Mouse (Mus musculus) forebrain, embryonic 10.5 days (tissue): ENCODE measurements around the gene Rasgrp2. TPM values are rescaled to one million over a fixed set of nuclear protein-coding genes. Genes with fewer than 3 reads are reported as not detected.
A peak's percentile ranks its signal among the peaks of the same experiment; 100 is the strongest.

Experiments used
- DNase-seq: peaks from one replicate; pipeline ENCODE4 v3.0.0-alpha.2; 2017; ENCODE audit warnings: low spot score; ENCODE audit errors: extremely low spot score
- H3K27ac ChIP-seq: fragments of 300-500 bp; sonication (generic); 2 replicates; pipeline ENCODE4 v1.5.1; 2016; ENCODE audit warnings: mild to moderate bottlenecking
- H3K27me3 ChIP-seq: fragments of 300-500 bp; sonication (generic); 2 replicates; pipeline ENCODE4 v1.6.1; 2016; ENCODE audit warnings: mild to moderate bottlenecking; ENCODE audit not compliant: poor library complexity, severe bottlenecking
- H3K36me3 ChIP-seq: fragments of 300-500 bp; sonication (generic); replicated peaks from 2 replicates; pipeline ENCODE4 v1.6.1; 2016; ENCODE audit warnings: mild to moderate bottlenecking, moderate library complexity
- H3K4me1 ChIP-seq: fragments of 300-500 bp; sonication (generic); 2 replicates; pipeline ENCODE4 v1.6.1; 2016
- H3K4me3 ChIP-seq: fragments of 300-500 bp; sonication (generic); 2 replicates; pipeline ENCODE4 v1.5.1; 2016; ENCODE audit warnings: mild to moderate bottlenecking, moderate library complexity
- H3K9me3 ChIP-seq: fragments of 300-500 bp; sonication (generic); 2 replicates; pipeline ENCODE4 v1.6.1; 2016; ENCODE audit warnings: mild to moderate bottlenecking, moderate library complexity
- WGBS: fragments of 180-500 bp; shearing (Covaris S2); methylation state at CpG from one replicate; pipeline ENCODE4 v1.1.7; 2016; 5-methylcytosine and 5-hydroxymethylcytosine counted together
- polyA plus RNA-seq: library from polyadenylated mRNA; unstranded; fragments of >200 nt; fragmentation: Nextera tagmentation; extraction: Ambion mirVana; gene quantifications from 2 replicates; pipeline ENCODE4 v1.2.1, GENCODE M21; 2016

Gene Rasgrp2
- 15.6 and 17.0 TPM in 2 replicates for polyA plus RNA-seq

DNA sequence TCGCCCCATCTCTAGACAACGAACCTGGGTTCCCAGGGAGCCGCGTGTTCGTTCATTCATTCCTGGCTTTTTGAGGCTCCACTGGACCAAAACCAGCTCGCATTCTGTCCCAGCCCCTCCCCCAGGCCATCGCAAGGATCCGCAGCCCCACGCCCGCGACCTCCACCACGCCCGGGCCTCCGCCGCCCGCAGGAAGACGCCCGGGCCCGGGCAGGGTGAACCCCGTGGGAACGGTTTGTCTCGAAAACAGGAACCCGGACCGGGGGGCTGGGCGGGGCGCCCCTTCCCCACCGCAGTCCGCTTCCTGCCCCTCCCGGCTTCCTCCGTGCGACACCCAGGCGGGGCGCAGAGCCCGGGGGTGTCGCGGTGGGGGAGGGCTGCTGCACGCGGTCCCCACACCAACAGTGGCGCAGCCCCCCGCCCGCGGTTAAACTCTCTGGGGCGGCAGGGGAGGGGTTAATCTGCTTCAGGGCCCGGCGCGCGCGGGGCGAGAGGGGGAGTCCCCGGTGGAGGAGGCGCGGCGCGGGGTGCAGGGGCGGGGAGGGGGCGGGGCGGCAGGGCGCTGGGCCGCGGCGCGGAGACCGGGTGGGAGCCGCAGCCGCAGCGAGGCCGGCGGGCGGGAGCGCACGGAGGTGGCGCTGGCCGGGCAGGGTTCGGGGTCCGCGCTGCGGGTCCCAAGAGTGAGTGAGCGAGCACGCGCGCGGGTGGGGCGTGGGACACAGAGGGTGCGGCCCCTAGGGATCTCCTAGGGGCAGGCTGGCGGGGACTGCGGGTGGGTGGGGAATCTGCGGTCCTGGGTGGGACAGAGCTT, at the start of gene Rasgrp2:
Gene Rasgrp2, plus strand, starts transcription at position 56 of the 811 bp plus-strand sequence.
- H3K9me3 ChIP-seq = no peaks in the 10 kb centered on the region
- WGBS = under 1% methylated on average over 77 of the region's 87 CpGs
- no peak for DNase-seq
- peak within 1 kb of the TSS; percentile 88 for H3K27ac ChIP-seq
- H3K4me1 ChIP-seq = peaks cover 63% of the 10 kb centered on the region
- H3K36me3 ChIP-seq = no peaks in the 10 kb centered on the region
- peak within 1 kb of the TSS; percentile 82 for H3K4me3 ChIP-seq
- peaks cover 73% of the 10 kb centered on the region for H3K27me3 ChIP-seq

- peak overlapping the region; percentile 25; the same call in 1 of the 2 replicates for H3K27ac ChIP-seq
- H3K4me1 ChIP-seq = peaks cover 21% of the 10 kb centered on the region
- H3K36me3 ChIP-seq = peaks cover 58% of the 10 kb centered on the region
- WGBS = 70% methylated on average over 14 of the region's 14 CpGs
- no peaks in the 10 kb centered on the region for H3K9me3 ChIP-seq
- H3K4me3 ChIP-seq = no peak overlapping the region
- H3K27me3 ChIP-seq = no peaks in the 10 kb centered on the region
- no peak for DNase-seq
Observed at GRCm38 (mm10) chr19:6351431-6352106, 47.6 kb upstream of the Rasgrp2 start.

GRCm38 (mm10) chr19:6352107-6352505, 47.0 kb upstream of the Rasgrp2 start:
- 86% methylated on average over 2 of the region's 2 CpGs for WGBS
- Histone ChIP-seq H3K27ac (no peak overlapping the region), H3K4me1 (peaks cover 21% of the 10 kb centered on the region), H3K27me3 (no peaks in the 10 kb centered on the region), H3K9me3 (no peaks in the 10 kb centered on the region), H3K4me3 (no peak overlapping the region), H3K36me3 (peaks cover 53% of the 10 kb centered on the region)
- no peak for DNase-seq

DNA sequence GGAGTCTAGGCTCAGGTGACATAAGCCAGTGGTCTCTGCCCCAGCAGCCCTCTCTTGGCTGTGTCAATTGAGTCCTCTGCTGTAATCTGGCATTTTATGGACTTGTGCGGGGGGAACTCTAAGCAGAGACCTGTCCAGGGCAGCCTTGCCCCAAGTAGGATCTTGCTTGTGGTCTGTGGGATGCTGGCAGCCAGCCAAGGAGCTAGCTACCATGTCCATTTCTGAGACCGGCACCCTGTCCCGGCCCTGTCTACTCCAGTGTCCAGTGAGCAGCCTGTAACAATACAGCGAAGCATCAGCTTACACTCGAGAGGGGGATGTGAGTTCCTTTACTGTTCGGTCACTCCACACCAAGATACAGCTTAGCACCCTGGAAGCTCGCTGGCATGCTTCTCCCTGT, 45.1 kb upstream of the Rasgrp2 start:
- H3K27ac ChIP-seq = no peak overlapping the region
- 89% methylated on average over 7 of the region's 7 CpGs for WGBS

DNA sequence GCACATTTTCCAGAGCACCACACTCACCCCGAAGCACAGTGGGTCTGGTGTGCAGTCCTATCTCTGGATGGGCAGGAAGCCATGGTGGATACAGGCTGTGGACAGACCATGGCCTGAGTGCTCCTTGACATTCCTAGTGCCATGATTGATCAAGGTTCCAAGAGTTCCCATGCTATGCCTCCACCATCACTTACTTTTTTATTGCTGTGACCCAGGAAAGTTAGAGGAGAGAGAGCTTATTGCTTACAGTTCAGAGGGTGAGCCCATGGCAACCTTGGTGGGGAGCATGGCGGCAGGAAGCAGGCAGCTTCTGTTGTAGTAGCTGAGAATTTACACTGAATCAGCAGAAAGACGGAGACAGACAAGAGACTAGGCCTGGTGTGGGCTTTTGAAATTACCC, 37.8 kb upstream of the Rasgrp2 start:
- no peaks in the 10 kb centered on the region for H3K27me3 ChIP-seq
- peaks cover 20% of the 10 kb centered on the region for H3K36me3 ChIP-seq
- H3K27ac ChIP-seq = no peak overlapping the region
- H3K4me3 ChIP-seq = no peak overlapping the region
- no peaks in the 10 kb centered on the region for H3K9me3 ChIP-seq
- no peak for DNase-seq
- WGBS = 86% methylated on average over 3 of the region's 3 CpGs
- H3K4me1 ChIP-seq = peaks cover 23% of the 10 kb centered on the region

More for the DNA sequence above, 45.1 kb upstream of the Rasgrp2 start:
- Histone ChIP-seq H3K9me3 (no peaks in the 10 kb centered on the region), H3K4me3 (no peak overlapping the region), H3K36me3 (peaks cover 38% of the 10 kb centered on the region), H3K4me1 (peaks cover 14% of the 10 kb centered on the region), H3K27me3 (no peaks in the 10 kb centered on the region)
- DNase-seq = no peak

DNA sequence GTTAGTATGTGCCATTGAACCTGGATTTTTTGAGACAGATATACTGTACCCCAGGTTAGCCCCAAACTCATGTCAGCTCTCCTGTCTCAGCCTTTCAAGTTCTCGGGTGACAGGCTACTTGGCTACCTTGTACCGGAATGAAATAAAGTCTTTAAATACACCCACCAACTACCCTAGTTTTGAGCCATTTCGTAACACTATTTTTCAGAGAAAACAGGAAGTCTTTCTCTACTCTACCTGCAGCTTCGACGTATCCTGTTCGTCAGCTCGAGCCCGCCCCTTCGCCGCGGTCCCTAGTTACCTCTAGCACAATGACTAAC, 36.1 kb upstream of the Rasgrp2 start:
- H3K9me3 ChIP-seq = no peaks in the 10 kb centered on the region
- 3% methylated on average over 11 of the region's 11 CpGs for WGBS
- DNase-seq = no peak
- peak overlapping the region; percentile 100 for H3K4me3 ChIP-seq
- peaks cover 38% of the 10 kb centered on the region for H3K36me3 ChIP-seq
- H3K4me1 ChIP-seq = peaks cover 34% of the 10 kb centered on the region
- H3K27ac ChIP-seq = peak overlapping the region; percentile 100
- H3K27me3 ChIP-seq = no peaks in the 10 kb centered on the region

DNA sequence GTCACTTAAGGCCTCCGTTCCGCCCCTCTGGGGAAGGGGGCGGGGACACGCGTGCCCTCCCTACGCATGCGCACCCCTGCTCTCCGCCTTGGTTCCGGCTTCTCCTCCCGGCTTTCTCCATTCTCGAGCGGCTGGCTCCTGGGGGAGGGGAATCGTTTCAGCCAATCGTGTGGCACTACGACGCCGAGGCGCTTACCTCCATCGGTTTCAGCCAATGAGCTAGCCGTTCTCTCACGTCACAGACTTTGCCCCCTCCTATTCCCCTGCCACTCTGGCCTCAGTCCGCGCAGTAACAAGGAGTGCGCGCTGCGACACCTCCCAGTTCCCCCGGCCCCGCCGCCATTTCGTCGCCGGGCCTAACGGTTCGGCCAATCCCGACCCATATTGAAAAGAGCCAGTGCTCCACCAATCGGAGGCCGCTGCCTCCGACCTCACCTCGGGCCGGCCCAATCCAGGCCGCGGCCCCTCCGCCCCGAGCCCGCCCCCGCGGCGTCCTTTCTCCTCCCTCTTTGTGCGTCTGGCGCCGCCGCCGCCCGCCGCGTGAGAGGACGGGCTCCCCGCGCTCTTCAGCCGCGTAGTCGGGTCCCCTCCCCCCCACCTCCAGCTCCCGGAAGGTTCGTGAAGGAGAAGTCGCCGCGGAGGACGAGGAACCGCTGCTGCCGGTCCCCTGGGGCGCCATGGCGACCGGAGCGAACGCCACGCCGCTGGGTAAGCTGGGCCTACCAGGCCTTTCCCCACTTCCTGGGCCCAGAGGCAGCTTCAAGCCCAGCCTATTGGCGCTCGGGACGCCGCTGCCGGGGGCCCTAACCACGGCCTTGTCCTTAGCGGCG, 35.5 kb upstream of the Rasgrp2 start, which contains the start of gene Sf1:
Gene Sf1, plus strand, starts transcription at position 280 of the 830 bp plus-strand sequence.
- Histone ChIP-seq H3K36me3 (peaks cover 44% of the 10 kb centered on the region), H3K9me3 (no peaks in the 10 kb centered on the region), H3K27me3 (no peaks in the 10 kb centered on the region), H3K4me1 (peaks cover 34% of the 10 kb centered on the region), H3K27ac (peak within 1 kb of the TSS; percentile 100), H3K4me3 (peak within 1 kb of the TSS; percentile 100)
- DNase-seq = peak; percentile 100
- WGBS = under 1% methylated on average over 85 of the region's 85 CpGs

DNA sequence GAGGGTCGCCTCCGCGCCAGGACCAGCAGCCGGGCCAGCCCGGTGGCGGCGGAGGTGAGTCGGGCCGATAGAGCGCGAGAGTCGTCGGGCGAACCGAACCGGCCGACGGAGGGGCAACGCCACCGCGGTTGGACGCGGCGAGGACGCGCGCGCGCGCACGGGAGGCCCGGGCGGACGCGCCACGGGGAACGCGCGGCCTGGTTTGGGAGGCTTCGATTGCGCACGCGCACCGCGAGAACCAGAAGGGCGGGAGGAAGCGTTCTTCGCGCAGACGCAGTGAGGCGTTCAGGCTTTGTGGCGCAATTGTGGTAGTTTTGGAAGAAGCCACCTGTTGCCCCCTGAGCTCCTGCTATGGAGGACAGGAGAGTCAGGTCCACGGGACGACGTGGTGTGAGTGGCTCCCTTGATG, 34.8 kb upstream of the Rasgrp2 start:
- H3K4me3 ChIP-seq = peak overlapping the region; percentile 100
- H3K36me3 ChIP-seq = peaks cover 51% of the 10 kb centered on the region
- H3K4me1 ChIP-seq = peaks cover 34% of the 10 kb centered on the region
- H3K27ac ChIP-seq = peak overlapping the region; percentile 100
- under 1% methylated on average over 55 of the region's 55 CpGs for WGBS
- DNase-seq = peak; percentile 87
- no peaks in the 10 kb centered on the region for H3K9me3 ChIP-seq
- no peaks in the 10 kb centered on the region for H3K27me3 ChIP-seq

DNA sequence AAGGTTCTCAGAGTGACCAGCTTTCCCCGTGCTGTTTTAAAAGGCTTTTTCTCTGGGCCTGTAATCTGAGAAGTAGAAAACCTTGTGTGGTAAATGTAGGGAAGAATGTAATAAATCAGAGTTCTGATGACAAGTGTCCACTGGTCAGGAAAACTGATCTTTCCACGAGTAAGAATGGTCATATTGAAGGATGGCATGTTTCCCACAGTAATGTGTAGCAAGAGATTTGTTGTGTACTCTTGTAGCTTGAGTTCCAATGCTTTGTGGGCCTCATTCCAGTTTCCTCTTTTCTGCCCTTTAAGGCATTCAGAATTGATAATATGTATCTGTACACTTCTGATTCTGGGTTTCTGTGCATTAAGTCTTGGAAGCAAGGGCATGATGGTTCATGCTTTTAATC, 34.3 kb upstream of the Rasgrp2 start:
- H3K27me3 ChIP-seq = no peaks in the 10 kb centered on the region
- no peak for DNase-seq
- H3K36me3 ChIP-seq = peaks cover 56% of the 10 kb centered on the region
- peak overlapping the region; percentile 100 for H3K27ac ChIP-seq
- peaks cover 34% of the 10 kb centered on the region for H3K4me1 ChIP-seq
- peak overlapping the region; percentile 100 for H3K4me3 ChIP-seq
- H3K9me3 ChIP-seq = no peaks in the 10 kb centered on the region
- 6% methylated on average over 2 of the region's 2 CpGs for WGBS

DNA sequence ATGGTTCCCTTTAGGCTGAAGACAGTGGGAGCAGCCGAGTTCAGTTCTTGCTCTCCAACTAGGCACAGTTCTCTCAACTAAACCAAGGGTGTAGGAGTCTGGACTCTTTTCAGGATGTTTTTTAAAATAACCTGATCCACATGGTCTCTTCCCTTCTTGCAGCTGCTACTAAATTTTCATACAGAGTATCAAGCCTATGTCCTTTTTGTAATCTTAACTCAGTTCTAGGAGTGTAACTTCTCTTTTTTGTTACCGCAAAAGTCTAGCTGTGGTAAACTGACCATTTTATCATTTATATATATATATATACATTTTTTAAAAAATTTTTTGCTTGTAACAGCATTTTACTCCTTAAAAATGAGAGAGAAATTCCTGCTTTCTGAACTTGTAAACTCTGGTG, 29.0 kb upstream of the Rasgrp2 start:
- 91% methylated on average over 2 of the region's 2 CpGs for WGBS
- DNase-seq = no peak
- Histone ChIP-seq H3K36me3 (peaks cover 100% of the 10 kb centered on the region), H3K4me1 (peaks cover 29% of the 10 kb centered on the region), H3K4me3 (no peak overlapping the region), H3K27me3 (no peaks in the 10 kb centered on the region), H3K9me3 (no peaks in the 10 kb centered on the region), H3K27ac (no peak overlapping the region)

DNA sequence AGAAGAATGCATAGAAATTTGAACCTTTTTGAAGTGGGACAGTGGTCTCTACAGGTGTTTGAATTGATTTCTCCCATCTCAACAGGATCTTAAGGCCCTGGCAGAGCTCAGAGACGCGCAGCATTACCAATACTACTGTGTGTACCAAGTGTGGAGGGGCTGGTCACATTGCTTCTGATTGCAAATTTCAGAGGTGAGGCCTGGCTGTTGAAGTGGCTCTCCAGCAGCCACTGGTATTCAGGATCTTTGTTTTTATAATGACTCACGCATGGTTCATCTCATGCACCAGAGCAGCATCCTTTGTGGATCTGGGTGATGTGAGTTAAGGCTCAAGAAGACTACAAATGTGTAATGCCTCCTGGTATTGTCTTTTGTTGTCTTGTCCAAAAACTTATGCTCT, 26.7 kb upstream of the Rasgrp2 start:
- 93% methylated on average over 3 of the region's 3 CpGs for WGBS
- peaks cover 100% of the 10 kb centered on the region for H3K36me3 ChIP-seq
- H3K9me3 ChIP-seq = no peaks in the 10 kb centered on the region
- H3K4me3 ChIP-seq = no peak overlapping the region
- H3K27me3 ChIP-seq = no peaks in the 10 kb centered on the region
- no peak overlapping the region for H3K27ac ChIP-seq
- H3K4me1 ChIP-seq = peaks cover 31% of the 10 kb centered on the region
- no peak for DNase-seq

GRCm38 (mm10) chr19:6373539-6374400, 25.4 kb upstream of the Rasgrp2 start:
- Histone ChIP-seq H3K9me3 (no peaks in the 10 kb centered on the region), H3K4me3 (0 out of 2 replicates have a peak overlapping the region, but pooled peaks have one; percentile 0), H3K4me1 (peaks cover 39% of the 10 kb centered on the region), H3K36me3 (peaks cover 100% of the 10 kb centered on the region), H3K27me3 (no peaks in the 10 kb centered on the region), H3K27ac (no peak overlapping the region)
- 79% methylated on average over 12 of the region's 12 CpGs for WGBS
- peak; percentile 71 for DNase-seq
